Mouse (Mus musculus): ENCODE data around the gene Hdac9.

The Hdac9 gene

GRCm38 (mm10) chr12:34342761-34343160, 574.1 kb downstream of the Hdac9 start:
- no peak for DNase-seq (ENCODE audit: low spot score)

GRCm38 (mm10) chr12:34338886-34339285, 578.0 kb downstream of the Hdac9 start:
- no peak for DNase-seq (ENCODE audit: low spot score)

GRCm38 (mm10) chr12:34334455-34335084, 582.3 kb downstream of the Hdac9 start:
- DNase-seq (ENCODE audit: low spot score) = no peak

GRCm38 (mm10) chr12:34332884-34333283, 584.0 kb downstream of the Hdac9 start:
- DNase-seq (ENCODE audit: low spot score) = no peak

GRCm38 (mm10) chr12:34327111-34327510, 589.8 kb downstream of the Hdac9 start:
- DNase-seq (ENCODE audit: low spot score) = no peak

- DNase-seq (ENCODE audit: low spot score) = no peak
Measured at GRCm38 (mm10) chr12:34312113-34312719, 604.7 kb downstream of the Hdac9 start.

- DNase-seq (ENCODE audit: low spot score) = no peak
Measured at GRCm38 (mm10) chr12:34305453-34305852, 611.4 kb downstream of the Hdac9 start.

GRCm38 (mm10) chr12:34292346-34292745, 624.5 kb downstream of the Hdac9 start:
- DNase-seq (ENCODE audit: low spot score) = no peak

GRCm38 (mm10) chr12:34287218-34287617, 629.7 kb downstream of the Hdac9 start:
- DNase-seq (ENCODE audit: low spot score) = no peak

GRCm38 (mm10) chr12:34284888-34285287, 632.0 kb downstream of the Hdac9 start:
- no peak for DNase-seq (ENCODE audit: low spot score)

- no peak for DNase-seq (ENCODE audit: low spot score)
Measured at GRCm38 (mm10) chr12:34284396-34284795, 632.5 kb downstream of the Hdac9 start.

- DNase-seq (ENCODE audit: low spot score) = no peak
Measured at GRCm38 (mm10) chr12:34278822-34279221, 638.1 kb downstream of the Hdac9 start.

GRCm38 (mm10) chr12:34273816-34274215, 643.1 kb downstream of the Hdac9 start:
- DNase-seq (ENCODE audit: low spot score) = no peak

GRCm38 (mm10) chr12:34270096-34270495, 646.8 kb downstream of the Hdac9 start:
- DNase-seq (ENCODE audit: low spot score) = no peak

GRCm38 (mm10) chr12:34269472-34270040, 647.3 kb downstream of the Hdac9 start:
- DNase-seq (ENCODE audit: low spot score) = no peak

GRCm38 (mm10) chr12:34259651-34260050, 657.2 kb downstream of the Hdac9 start:
- no peak for DNase-seq (ENCODE audit: low spot score)

GRCm38 (mm10) chr12:34249160-34249559, 667.7 kb downstream of the Hdac9 start:
- no peak for DNase-seq (ENCODE audit: low spot score)

GRCm38 (mm10) chr12:34248193-34249121, 668.4 kb downstream of the Hdac9 start:
- no peak for DNase-seq (ENCODE audit: low spot score)

- DNase-seq (ENCODE audit: low spot score) = no peak
Measured at GRCm38 (mm10) chr12:34238796-34239195, 678.1 kb downstream of the Hdac9 start.

GRCm38 (mm10) chr12:34231621-34232150, 685.2 kb downstream of the Hdac9 start:
- DNase-seq (ENCODE audit: low spot score) = no peak

- DNase-seq (ENCODE audit: low spot score) = no peak
Measured at GRCm38 (mm10) chr12:34224505-34224904, 692.4 kb downstream of the Hdac9 start.

- no peak for DNase-seq (ENCODE audit: low spot score)
Measured at GRCm38 (mm10) chr12:34221014-34221413, 695.9 kb downstream of the Hdac9 start.

All from spleen, adult 12 weeks (tissue).